Mouse (Mus musculus): ENCODE measurements around the gene Ston2.
"Not testable (repeated sequence)": the region's sequence is repeated elsewhere in the genome, so short reads cannot be mapped to it uniquely, and the experiment has no call there.

Ston2 gene

GRCm38 (mm10) chr12:91752711-91753110 lies 35.5 kb downstream of the Ston2 start:
- no peak for DNase-seq (ENCODE audit: extremely low spot score, low read depth, low spot score)

DNA sequence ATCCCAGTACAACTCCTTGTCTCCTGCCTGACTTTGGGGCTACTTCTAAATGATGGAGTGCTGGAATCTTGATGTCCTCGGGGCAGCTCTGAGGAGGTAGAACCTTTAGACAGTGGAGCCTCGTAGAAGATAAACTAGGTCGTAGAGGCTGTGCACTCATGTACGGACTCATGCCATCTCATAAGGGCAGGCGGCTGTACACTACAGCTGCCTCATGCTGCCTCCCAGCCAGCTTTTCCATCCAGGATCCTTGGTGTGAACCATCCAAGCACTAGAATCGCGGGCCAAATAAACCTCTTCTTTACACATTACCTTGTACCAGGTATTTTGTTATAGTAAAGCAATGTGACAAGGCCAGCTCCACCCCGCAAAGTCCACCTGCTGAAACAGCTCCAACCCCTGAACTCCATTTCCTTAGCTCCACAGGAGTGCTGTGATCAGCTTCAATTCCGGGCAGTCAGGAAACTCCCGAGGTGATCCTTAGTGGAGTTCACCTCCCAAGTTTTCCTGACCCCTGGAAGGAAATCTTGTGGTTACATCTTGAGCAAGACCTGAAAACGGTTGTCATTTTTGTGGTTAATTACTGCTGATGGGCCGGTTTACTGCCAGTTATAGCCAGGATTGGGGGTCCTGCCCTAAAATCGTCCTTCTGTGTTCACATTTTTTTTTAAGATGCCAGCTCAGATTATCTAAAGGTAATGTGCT lies 36.1 kb downstream of the Ston2 start:
- no peak for DNase-seq (ENCODE audit: extremely low spot score, low read depth, low spot score)

- no peak for DNase-seq (ENCODE audit: extremely low spot score, low read depth, low spot score)
Observed at GRCm38 (mm10) chr12:91749543-91750184, 38.5 kb downstream of the Ston2 start.

GRCm38 (mm10) chr12:91748241-91748865 lies 39.8 kb downstream of the Ston2 start:
- no peak for DNase-seq (ENCODE audit: extremely low spot score, low read depth, low spot score)

- DNase-seq (ENCODE audit: extremely low spot score, low read depth, low spot score): not testable (repeated sequence)
Observed at GRCm38 (mm10) chr12:91746839-91747238, 41.3 kb downstream of the Ston2 start.

DNA sequence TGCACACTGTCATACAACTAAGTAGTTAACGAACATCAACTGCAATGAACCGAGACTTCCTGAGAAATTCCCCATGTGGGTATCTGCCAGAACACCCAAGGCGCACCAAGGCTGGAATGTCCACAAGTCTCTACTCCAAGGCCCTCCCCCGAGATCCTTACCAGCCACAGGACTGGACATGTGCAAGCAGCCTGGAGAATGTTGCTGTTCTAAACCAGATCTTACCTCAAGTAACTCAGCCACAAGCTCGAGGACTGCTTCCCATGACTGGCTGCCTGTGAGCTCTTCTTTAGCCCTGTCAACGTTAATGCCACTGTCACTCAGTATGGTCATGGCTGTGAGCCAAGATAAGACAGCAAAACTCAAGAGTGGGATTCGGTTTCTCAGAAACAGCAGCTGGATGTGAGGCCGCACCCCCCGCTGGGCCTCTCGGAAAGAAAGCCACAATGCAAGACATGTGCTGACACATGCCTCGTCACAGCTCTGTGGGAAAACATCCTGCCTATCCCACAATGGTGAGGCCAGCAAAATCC lies 42.4 kb downstream of the Ston2 start:
- DNase-seq (ENCODE audit: extremely low spot score, low read depth, low spot score): no peak

- no peak for DNase-seq (ENCODE audit: extremely low spot score, low read depth, low spot score)
Observed at GRCm38 (mm10) chr12:91744091-91744490, 44.1 kb downstream of the Ston2 start.

DNA sequence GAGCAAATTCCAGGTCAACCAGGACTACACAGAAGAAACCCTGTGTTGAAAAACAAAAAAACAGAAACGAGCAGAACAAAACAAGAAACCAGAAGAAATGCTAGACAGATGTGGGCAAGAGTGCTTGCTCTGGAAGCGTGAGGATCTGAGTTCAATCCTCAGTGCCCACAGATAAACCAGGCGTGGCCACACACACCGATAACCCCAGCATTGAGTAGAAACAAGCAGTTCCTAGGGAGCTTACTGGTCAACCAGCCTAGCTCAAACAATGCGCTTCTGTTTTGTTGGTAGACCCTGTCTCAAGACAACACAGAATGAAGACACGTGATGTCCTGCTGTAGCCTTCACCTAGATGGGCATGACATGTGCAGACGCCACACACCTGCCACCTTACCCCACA lies 45.3 kb downstream of the Ston2 start:
- no peak for DNase-seq (ENCODE audit: extremely low spot score, low read depth, low spot score)

- DNase-seq (ENCODE audit: extremely low spot score, low read depth, low spot score): no peak
Observed at GRCm38 (mm10) chr12:91738381-91738780, 49.8 kb downstream of the Ston2 start.

DNA sequence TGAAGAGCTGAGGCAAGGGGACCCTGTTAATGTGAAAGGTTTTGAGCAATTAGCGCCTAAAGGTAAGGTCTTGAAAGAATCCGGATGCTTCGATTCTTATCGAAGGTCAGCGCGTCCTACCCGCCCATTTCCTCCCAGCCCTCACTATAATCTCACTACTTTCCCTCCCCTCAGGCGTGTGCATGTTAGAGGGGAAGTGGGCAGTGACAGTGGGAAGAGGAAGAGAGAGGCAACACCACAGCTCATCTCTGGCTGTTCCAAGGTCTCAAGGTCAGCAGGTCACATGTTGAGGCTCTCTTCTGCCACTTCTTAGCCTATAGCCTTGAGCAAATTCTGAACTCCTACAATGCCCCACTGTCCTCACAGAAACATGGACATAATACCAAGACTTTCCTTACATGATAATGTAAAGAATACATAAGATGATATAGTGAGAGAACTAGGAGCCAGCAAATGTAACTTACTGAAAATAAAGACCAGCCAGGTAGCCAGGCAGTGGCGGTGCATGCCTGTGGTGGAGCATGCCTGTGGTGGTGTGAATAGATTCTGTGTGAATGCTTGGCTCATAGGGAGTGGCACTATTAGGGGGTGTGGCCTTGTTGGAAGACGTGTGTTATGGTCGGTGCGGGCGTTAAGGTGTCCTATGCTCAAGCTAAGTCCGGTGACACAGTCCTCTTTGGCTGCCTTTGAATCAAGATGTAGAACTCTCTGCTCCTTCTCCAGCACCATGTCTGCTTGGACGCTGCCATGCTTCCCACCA lies 51.8 kb downstream of the Ston2 start:
- no peak for DNase-seq (ENCODE audit: extremely low spot score, low read depth, low spot score)

GRCm38 (mm10) chr12:91734246-91735027 lies 53.8 kb downstream of the Ston2 start:
- DNase-seq (ENCODE audit: extremely low spot score, low read depth, low spot score): no peak

DNA sequence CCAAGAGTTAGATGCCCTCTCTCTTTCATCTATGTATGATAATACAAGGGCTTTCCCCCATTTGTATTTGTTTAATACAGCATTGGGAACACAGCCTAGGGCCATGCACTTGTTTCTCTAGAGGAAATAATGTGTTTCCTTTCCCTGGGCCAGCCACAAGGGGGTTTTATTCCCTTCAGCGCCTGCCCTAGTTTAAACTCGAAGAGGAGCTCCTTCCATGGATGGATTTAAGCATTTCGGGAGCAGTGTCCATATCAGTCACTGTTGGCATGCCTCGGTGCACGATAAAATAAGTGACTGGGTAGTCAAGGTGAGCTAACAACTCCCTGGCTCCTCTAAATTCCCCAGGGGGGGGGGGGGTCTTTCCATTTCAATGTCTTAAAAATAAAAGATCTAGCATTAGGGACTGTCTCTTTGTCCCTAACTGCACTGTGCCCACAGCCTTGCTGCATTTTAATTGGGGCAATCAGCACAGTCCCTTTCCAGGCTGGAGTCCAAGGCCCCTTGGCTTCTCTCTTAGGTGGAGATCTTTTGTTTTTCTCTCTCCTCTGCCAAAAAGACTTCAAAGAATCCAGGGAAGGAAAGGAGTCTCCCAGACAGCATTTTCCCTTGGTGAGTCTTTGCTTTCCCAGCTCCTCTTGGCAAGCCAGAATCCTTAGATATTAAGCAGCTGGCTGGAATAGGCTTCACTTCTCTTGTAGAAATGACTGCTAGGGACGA lies 55.3 kb downstream of the Ston2 start:
- no peak for DNase-seq (ENCODE audit: extremely low spot score, low read depth, low spot score)

DNA sequence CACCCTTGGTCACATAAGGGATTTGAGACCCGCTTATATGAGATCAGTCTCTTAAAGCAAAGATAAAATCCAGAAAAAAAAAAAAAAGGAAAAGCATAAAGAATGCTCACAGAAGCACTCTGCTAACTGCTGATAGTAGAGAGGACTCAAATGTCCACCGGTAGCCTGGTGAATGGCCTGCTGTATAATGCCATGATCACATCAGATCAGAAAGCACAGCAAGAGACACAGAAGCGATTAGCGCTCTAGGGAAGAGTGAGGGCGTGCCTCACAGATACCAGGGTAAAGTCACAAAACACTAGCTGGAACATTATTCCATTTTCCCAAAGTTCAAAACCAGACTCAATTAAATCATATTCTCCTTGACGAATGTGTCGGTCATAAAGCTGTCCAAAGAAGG lies 62.0 kb downstream of the Ston2 start:
- no peak for DNase-seq (ENCODE audit: extremely low spot score, low read depth, low spot score)

GRCm38 (mm10) chr12:91723912-91724311 lies 64.3 kb downstream of the Ston2 start:
- DNase-seq (ENCODE audit: extremely low spot score, low read depth, low spot score): no peak

GRCm38 (mm10) chr12:91719134-91719533 lies 69.1 kb downstream of the Ston2 start:
- DNase-seq (ENCODE audit: extremely low spot score, low read depth, low spot score): no peak

DNA sequence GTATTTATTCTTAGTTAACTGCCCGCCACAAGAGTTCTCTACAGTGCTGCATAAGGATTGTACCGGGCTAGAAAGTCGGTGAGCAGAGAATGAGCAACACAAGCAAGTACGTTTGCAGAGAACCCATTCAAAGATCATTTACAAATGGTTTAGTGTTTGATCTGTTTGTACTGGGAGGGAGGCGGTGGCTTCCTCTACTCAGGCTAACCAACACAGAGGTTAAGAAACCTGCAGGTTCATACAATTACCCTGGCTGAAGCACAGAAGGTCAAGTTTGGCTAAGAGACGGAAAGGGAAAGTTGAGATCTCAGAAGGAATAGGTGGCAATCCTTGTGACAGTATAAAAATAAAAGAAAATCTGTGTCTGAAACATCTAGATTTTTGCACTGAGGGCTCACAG lies 72.5 kb downstream of the Ston2 start:
- DNase-seq (ENCODE audit: extremely low spot score, low read depth, low spot score): no peak

- DNase-seq (ENCODE audit: extremely low spot score, low read depth, low spot score): no peak
Observed at GRCm38 (mm10) chr12:91713358-91713757, 74.8 kb downstream of the Ston2 start.

GRCm38 (mm10) chr12:91711655-91712054 lies 76.5 kb downstream of the Ston2 start:
- no peak for DNase-seq (ENCODE audit: extremely low spot score, low read depth, low spot score)

DNA sequence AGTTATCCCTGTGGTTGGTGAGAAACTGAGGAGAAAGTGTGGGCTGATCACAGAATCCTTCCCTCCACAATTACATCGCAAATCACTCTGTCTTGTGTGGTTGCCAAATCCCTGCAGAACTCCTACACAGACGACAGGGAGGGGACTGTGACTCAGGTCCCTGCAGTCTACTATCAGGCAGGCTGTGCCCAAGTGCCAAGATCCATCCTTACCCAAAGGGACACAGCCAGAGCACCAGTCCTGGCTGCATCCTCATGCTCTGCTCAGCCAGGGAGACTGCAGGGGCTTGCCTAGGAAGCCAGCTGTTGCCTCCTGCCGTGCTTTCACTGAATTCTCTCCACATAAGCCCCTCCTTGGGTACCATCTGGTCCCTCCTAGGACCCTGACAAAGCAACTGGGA lies 77.3 kb downstream of the Ston2 start:
- DNase-seq (ENCODE audit: extremely low spot score, low read depth, low spot score): no peak

DNA sequence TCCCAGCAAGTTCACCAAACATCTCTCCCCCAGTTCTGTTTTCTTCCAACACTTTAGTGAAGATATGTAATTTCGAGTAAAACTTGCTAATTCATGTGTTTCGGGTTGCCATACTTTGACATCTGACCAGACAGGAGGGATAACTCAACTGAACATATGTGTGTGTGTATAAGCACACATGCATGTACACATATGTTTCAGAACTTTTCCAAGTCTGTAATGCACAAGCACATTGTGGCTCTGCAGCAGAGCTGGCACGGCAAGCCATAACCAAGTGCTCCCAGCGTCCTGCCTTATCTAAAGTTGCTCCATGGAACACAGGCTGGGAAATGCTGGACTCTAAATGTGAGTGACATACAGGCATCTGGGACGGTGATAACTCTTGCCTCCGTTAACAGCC lies 78.6 kb downstream of the Ston2 start:
- no peak for DNase-seq (ENCODE audit: extremely low spot score, low read depth, low spot score)
